Mouse (Mus musculus): Measurements from ENCODE around the gene Snapc4. TPM values are rescaled to one million over a fixed set of nuclear protein-coding genes. Genes with fewer than 3 reads are reported as not detected.

Gene Snapc4
- polyA plus RNA-seq, 1 experiment from 2014 or later = 38.9 TPM

DNA sequence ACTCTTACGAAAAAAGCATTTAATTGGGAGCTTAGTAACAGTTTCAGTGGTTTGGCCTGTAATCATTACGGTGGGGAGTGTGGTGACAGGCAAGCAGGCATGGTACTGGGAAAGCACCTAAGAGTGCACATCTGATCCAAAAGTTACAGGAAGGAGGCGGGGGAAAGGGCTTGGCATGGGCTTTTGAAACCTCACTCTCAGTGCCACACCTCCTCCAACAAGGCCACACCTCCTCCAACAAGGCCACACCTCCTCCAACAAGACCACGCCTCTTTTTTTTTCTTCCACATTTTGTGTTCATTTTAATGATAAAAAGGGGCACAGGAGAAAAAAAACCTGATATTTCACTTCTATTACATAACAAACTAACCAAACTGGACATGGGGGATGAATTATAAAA lies 52.6 kb downstream of the Snapc4 start:
- H3K4me3 ChIP-seq (replicated peaks) = no peak overlapping the region
- H3K36me3 ChIP-seq (replicated peaks) = peaks cover 92% of the 10 kb centered on the region
- H3K27me3 ChIP-seq = no peaks in the 10 kb centered on the region
- H3K9ac ChIP-seq = no peak overlapping the region
- H3K4me2 ChIP-seq = no peak overlapping the region
- no peaks in the 10 kb centered on the region for H3K9me3 ChIP-seq
- WGBS = 90% methylated on average over 4 of the region's 4 CpGs
- no peak overlapping the region for H3K27ac ChIP-seq
- no peak for ATAC-seq (ENCODE audit: low FRiP score)
- H3K4me1 ChIP-seq = no peaks in the 10 kb centered on the region

DNA sequence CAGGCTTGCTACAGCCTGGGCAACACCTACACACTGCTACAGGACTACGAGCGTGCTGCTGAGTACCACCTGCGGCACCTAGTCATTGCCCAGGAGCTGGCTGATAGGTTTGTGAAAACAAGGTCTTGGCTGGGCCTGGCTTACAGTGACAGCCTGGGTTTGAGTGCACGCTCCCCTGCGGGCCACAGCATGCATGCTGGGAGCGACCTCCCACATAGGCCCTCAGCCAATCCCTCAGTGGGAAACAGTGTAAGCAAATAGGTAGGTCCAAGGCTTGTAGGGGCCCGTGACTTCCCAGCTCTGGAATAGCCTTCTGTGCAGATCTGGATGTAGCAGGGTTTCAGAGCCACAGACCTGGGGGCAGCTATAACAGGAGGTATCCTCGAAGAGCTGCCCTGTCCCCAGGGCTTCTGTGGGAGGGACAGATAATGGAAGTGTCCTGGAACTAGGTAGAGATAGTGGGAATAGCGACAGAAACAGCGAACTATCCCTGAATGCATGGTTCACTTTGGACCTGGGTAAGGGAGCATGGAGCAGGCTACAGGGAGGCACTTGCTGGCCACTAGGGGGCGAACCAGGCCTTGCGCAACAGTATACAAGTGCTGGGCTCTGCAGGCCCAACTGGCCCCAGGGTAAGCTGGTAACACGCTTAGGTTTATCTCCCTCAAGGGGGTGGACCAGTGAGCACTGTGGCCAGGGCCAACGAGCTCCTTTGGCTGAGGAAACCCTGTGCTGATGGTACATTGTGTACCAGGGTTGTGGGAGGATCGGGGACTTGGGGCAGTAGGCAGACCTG lies 54.9 kb downstream of the Snapc4 start:
- Histone ChIP-seq H3K9ac (no peak overlapping the region), H3K4me1 (no peaks in the 10 kb centered on the region), H3K4me3 (replicated peaks) (no peak overlapping the region), H3K9me3 (no peaks in the 10 kb centered on the region), H3K27ac (no peak overlapping the region), H3K27me3 (no peaks in the 10 kb centered on the region), H3K36me3 (replicated peaks) (peaks cover 81% of the 10 kb centered on the region), H3K4me2 (no peak overlapping the region)
- peak; percentile 71 for ATAC-seq (ENCODE audit: low FRiP score)
- WGBS = 65% methylated on average over 15 of the region's 15 CpGs

DNA sequence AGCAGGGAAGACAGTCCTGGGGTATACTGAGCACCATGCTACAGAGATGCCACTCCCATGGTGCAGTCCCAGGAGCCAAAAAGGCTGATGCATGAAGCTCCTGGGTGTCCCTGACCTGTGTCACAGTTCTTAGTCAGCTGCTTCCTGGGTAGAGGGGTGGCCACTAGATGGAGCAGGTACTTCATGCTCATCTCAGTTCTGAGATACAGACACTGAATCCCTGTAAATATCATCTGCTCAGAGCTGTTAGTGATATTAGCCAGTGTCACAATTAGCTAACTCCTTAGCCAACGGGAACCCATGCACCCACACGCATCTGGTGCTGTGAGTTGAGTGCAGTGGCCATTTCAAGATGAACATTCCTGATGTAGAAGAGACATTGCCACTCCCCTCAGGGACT lies 55.5 kb downstream of the Snapc4 start:
- Histone ChIP-seq H3K9me3 (no peaks in the 10 kb centered on the region), H3K4me3 (replicated peaks) (no peak overlapping the region), H3K4me1 (peaks cover 3% of the 10 kb centered on the region), H3K9ac (no peak overlapping the region), H3K4me2 (no peak overlapping the region), H3K27me3 (no peaks in the 10 kb centered on the region), H3K27ac (no peak overlapping the region), H3K36me3 (replicated peaks) (peaks cover 74% of the 10 kb centered on the region)
- ATAC-seq (ENCODE audit: low FRiP score) = no peak
- 94% methylated on average over 2 of the region's 2 CpGs for WGBS

DNA sequence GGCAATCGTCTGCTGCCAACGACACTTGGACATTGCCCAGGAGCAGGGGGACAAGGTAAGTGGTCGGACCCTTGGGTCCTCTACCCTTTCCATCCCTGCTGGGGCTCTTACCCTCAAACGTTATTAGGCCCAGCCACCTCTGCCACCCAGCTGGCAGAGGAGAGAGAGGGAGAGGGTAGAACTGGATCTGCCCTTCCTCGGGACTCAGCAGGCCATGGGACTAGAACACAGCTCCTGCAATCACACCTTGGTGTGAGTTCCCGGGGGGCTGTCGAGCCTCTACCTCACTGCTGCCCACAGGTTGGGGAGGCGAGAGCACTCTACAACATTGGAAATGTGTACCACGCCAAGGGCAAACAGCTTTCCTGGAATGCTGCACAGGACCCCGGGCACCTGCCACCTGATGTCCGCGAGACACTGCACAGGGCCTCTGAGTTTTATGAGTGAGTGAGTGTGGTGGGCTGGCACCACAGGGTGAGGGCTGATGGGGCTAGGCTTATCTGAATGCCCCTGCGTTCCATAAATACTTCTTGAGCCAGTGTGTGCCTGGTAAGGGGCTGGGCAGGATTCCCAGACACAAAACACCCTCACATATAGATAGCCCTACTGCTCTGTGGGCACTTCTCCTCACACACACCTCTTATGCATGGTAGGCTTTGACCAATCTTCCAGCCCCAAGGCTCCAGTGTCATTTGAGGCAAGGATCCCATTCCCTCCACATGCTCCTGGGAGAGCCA lies 56.7 kb downstream of the Snapc4 start:
- no peak overlapping the region for H3K4me3 ChIP-seq (replicated peaks)
- no peak for ATAC-seq (ENCODE audit: low FRiP score)
- H3K27me3 ChIP-seq = no peaks in the 10 kb centered on the region
- H3K4me2 ChIP-seq = no peak overlapping the region
- H3K9ac ChIP-seq = no peak overlapping the region
- no peak overlapping the region for H3K27ac ChIP-seq
- H3K4me1 ChIP-seq = peaks cover 14% of the 10 kb centered on the region
- peaks cover 65% of the 10 kb centered on the region for H3K36me3 ChIP-seq (replicated peaks)
- H3K9me3 ChIP-seq = no peaks in the 10 kb centered on the region
- 93% methylated on average over 13 of the region's 13 CpGs for WGBS

DNA sequence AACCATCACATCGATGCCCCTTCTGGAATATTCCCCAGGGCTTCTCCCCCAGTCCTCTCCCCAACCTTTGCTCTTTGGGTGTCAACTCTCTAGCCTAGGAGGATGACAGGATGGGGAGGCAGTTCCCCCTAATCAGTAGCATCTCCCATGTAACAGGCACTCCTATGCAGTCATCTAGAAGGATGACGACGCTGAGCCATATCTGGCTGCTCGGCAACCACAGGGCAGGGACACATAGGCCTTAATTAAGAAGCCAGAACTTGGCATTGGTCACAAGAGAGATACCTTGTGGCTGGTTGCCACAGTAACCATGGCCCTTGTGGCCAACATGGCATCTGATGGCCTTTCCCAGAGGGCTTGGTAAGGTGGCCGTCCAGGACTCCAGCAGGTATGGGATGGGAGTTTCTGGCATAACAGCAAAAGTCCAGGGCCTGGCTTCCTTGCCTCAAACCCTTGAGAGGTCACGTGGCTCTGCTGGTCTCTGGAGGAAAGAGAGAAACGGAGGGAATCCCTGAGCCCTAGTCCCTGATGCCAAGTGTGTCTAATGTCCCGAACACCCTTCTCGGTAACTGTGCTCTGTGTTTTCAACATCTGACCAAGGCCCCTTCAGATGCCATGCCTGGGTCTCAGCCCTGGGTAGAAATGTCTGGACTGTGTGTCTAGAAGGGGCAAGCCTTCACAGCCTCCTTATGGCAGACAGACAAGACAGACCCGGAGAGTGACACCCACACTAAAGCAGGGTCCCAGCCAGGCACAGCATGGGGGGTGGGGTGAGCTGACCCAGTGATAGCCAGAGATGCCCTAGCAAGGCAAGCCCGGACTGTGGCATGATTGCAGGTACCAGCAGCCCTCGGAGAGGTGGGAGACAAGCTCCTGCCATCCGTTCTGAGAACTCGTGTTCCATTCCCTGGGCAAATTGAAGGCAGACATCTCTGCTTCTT lies 59.9 kb downstream of the Snapc4 start:
- H3K36me3 ChIP-seq (replicated peaks) = peaks cover 39% of the 10 kb centered on the region
- WGBS = 92% methylated on average over 14 of the region's 14 CpGs
- H3K9ac ChIP-seq = no peak overlapping the region
- peaks cover 42% of the 10 kb centered on the region for H3K4me1 ChIP-seq
- H3K4me2 ChIP-seq = no peak overlapping the region
- H3K27ac ChIP-seq = no peak overlapping the region
- no peaks in the 10 kb centered on the region for H3K9me3 ChIP-seq
- H3K27me3 ChIP-seq = no peaks in the 10 kb centered on the region
- no peak overlapping the region for H3K4me3 ChIP-seq (replicated peaks)
- ATAC-seq (ENCODE audit: low FRiP score) = no peak

DNA sequence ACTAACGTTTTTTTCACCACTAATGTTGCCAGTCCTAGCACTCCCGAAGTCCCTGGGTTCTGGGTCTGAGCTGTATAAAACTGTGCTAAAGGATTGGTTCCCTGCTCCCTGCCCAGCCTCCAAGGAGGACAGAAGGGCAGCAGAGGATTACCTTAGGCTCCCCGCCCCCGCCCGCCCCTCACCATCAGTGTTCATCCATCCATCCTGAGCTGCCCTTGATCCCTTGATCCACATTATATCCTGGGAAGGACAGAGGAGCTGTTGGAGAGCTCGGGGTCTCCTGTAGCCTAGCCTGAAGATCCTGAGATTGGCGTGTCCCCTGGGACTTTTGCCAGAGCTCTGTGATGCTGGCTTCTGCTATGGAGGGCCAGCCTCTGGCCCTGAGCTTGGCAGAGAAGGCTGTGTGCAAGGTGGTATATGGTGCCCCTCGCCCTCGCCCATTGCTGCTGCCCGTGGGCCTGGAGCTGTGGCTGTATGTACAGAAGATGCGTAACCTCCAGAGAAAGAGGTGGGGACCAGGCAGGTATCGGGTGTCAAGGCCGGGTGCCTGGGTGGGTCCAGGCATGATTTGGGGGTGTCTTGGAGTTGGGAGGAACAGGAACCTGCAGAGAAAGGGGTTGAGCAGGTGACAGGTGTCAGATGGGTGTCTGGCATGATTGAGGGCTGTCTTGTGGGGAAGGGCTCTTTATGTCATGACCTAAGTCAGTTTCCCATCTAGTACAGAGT lies 60.8 kb downstream of the Snapc4 start:
- no peak for ATAC-seq (ENCODE audit: low FRiP score)
- peaks cover 30% of the 10 kb centered on the region for H3K36me3 ChIP-seq (replicated peaks)
- H3K4me2 ChIP-seq = no peak overlapping the region
- H3K4me1 ChIP-seq = peaks cover 48% of the 10 kb centered on the region
- 90% methylated on average over 13 of the region's 13 CpGs for WGBS
- H3K27me3 ChIP-seq = no peaks in the 10 kb centered on the region
- no peaks in the 10 kb centered on the region for H3K9me3 ChIP-seq
- H3K27ac ChIP-seq = no peak overlapping the region
- no peak overlapping the region for H3K4me3 ChIP-seq (replicated peaks)
- H3K9ac ChIP-seq = no peak overlapping the region

DNA sequence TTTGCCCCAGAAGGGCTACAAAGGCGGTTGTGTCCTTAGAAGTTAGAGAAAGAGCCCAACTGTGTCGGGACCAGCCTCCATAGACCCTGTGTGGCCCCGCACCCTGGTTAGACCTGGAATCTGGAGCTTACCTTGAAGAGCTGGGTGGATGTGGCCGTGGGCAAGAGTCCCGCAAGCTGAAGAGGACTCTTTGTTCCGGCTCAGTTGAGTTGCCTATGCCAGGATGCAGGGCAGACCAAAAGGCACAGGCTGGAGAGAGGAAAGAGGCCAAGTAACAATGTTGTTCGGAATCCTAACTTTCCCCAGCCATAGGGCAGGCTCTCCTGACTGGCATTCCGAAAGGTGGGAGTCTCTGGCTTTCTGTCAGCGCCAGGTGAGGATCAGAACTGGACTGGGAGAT lies 61.3 kb downstream of the Snapc4 start:
- Histone ChIP-seq H3K27me3 (no peaks in the 10 kb centered on the region), H3K4me1 (peaks cover 54% of the 10 kb centered on the region), H3K9ac (no peak overlapping the region), H3K27ac (no peak overlapping the region), H3K9me3 (no peaks in the 10 kb centered on the region), H3K4me2 (no peak overlapping the region; the same call in 1 of the 2 replicates), H3K36me3 (replicated peaks) (peaks cover 25% of the 10 kb centered on the region), H3K4me3 (replicated peaks) (no peak overlapping the region)
- no peak for ATAC-seq (ENCODE audit: low FRiP score)
- 85% methylated on average over 9 of the region's 9 CpGs for WGBS

DNA sequence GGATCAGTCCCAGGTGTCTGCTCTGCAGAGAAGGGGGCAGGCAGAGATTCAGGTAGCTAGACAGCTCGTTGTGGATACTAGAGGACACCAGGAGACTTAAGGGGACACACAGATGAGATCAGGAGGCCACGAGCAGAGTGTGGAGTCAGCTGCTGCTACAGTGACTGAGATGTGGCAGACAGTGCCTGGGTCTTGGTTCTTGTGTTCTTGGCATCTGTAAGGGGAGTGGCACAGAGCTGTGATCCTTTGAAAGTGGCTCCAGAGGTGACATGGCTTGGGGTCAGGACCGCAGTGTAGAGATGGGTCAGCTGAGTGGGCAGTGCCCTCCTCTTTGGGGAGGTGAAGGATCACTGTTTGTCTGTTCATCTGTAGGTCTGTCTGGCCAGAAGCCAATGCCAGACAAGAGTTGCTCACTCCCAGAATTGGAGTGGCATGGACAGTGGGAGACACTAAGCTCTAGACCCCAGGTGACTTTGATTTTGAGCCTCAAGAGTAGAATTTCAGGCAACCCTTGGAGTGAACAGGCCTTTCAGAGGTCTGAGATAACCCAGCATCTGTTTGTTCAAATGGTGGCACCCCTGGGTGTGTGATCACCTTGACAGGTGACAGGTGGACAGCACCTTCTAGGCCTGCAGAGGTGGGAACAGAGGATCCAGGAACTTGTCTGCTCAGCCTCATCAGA lies 62.3 kb downstream of the Snapc4 start:
- H3K4me3 ChIP-seq (replicated peaks) = no peak overlapping the region; the same call in 1 of the 2 replicates
- peak overlapping the region; percentile 96 for H3K9ac ChIP-seq
- WGBS = 96% methylated on average over 3 of the region's 3 CpGs
- no peak for ATAC-seq (ENCODE audit: low FRiP score)
- H3K36me3 ChIP-seq (replicated peaks) = peaks cover 15% of the 10 kb centered on the region
- H3K27me3 ChIP-seq = no peaks in the 10 kb centered on the region
- H3K9me3 ChIP-seq = no peaks in the 10 kb centered on the region
- H3K27ac ChIP-seq = no peak overlapping the region
- H3K4me1 ChIP-seq = peaks cover 55% of the 10 kb centered on the region
- peak overlapping the region; percentile 96 for H3K4me2 ChIP-seq

DNA sequence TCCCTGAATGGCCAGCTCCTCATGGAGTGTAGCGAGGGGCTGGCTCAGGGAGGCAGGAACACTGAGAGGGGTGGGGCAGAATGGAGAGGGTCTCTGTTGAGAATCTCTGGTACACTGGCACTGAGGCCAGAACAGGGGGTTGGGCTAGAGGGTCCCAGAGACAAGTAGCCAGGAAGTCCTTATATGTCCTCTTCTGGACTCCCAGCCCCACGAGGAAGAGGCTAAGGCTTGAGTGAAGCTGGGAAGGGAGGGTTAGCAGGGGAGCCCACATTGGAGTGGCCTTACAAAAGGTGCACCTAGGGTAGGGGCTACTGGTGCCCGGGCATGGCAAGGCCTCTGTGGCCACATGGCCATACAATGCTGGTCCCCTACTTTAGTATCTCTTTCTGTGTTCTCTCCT lies 63.1 kb downstream of the Snapc4 start:
- 77% methylated on average over 3 of the region's 3 CpGs for WGBS
- H3K4me2 ChIP-seq = peak overlapping the region; percentile 96
- H3K27ac ChIP-seq = peak overlapping the region; percentile 87
- no peaks in the 10 kb centered on the region for H3K27me3 ChIP-seq
- no peaks in the 10 kb centered on the region for H3K9me3 ChIP-seq
- H3K4me1 ChIP-seq = peaks cover 55% of the 10 kb centered on the region
- no peak for ATAC-seq (ENCODE audit: low FRiP score)
- H3K9ac ChIP-seq = peak overlapping the region; percentile 96
- H3K4me3 ChIP-seq (replicated peaks) = peak overlapping the region; percentile 90
- peaks cover 7% of the 10 kb centered on the region for H3K36me3 ChIP-seq (replicated peaks)

DNA sequence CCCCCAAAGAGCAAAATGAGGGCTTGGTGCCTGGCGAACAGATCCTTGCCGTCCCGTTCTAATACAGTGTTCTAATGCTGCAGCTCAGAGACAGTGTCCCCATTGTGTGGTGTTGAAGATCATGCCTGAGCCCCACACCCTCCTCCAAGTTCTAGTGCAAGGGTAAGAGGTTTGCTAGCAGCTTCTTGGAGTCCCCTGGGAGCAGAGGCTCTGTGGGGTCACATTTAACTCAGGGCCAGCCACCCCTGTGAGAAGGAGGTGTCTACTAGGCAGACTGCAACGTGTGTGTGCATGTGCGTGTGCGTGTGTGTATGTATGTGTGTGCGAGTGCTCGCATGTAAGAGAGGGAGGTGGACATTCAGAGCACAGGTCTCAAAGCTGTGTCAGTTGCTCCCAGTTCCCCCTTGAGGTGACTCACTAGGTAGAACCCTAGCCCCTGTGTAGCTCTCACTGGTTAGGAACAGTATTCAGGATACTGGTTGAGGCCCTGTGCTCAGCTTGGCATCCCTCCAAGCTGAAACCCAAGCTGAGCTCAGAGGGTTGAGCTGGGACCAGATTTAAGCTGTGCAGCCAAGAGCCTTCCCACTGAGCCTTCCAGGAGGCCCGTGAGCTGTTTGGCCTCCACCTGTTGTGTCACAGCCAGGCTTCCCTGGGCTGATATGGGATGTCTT lies 63.7 kb downstream of the Snapc4 start:
- WGBS = 60% methylated on average over 9 of the region's 9 CpGs

DNA sequence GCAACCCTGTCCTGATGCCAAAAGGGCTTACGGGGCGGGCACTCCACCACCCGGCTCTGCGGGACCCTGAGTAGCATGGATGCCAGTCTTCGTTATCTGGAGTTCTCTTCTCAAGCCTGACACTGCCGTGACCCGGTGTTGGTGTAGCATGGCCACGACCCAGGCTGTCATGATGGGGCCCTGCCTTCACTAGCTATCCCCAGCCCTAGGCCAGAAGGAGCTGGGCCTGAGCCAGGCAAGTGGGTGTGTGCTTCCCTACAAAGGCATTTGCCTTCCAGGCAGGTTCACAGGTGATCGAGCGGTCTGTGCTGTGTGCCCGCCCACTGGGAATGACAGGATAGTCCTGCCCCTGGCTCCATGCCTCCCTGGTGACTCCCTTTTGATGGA lies 64.5 kb downstream of the Snapc4 start:
- H3K27ac ChIP-seq = peak overlapping the region; percentile 87
- H3K9ac ChIP-seq = peak overlapping the region; percentile 96
- H3K9me3 ChIP-seq = no peaks in the 10 kb centered on the region
- peak overlapping the region; percentile 96 for H3K4me2 ChIP-seq
- WGBS = under 1% methylated on average over 11 of the region's 11 CpGs
- peak; percentile 44 for ATAC-seq (ENCODE audit: low FRiP score)
- H3K27me3 ChIP-seq = no peaks in the 10 kb centered on the region
- H3K36me3 ChIP-seq (replicated peaks) = no peaks in the 10 kb centered on the region; the same call in none of the 2 replicates
- H3K4me3 ChIP-seq (replicated peaks) = peak overlapping the region; percentile 90
- H3K4me1 ChIP-seq = peaks cover 55% of the 10 kb centered on the region

More for the DNA sequence above, 63.7 kb downstream of the Snapc4 start:
- Histone ChIP-seq H3K4me1 (peaks cover 55% of the 10 kb centered on the region), H3K27ac (peak overlapping the region; percentile 87), H3K9ac (peak overlapping the region; percentile 96), H3K9me3 (no peaks in the 10 kb centered on the region), H3K27me3 (no peaks in the 10 kb centered on the region), H3K36me3 (replicated peaks) (peaks cover under 1% of the 10 kb centered on the region), H3K4me2 (peak overlapping the region; percentile 96), H3K4me3 (replicated peaks) (peak overlapping the region; percentile 90)
- ATAC-seq (ENCODE audit: low FRiP score) = no peak

Data from forebrain, embryonic 12.5 days (tissue).